Comparison of ENCODE assay signal across 7 mouse cellular contexts in genomic region chr3:95054481-95055260, GRCm38 (mm10). TPM values are rescaled to one million over a fixed set of nuclear protein-coding genes. Genes with fewer than 3 reads are reported as not detected.
A peak's percentile ranks its signal among the peaks of the same experiment; 100 is the strongest.
DNase-seq lines count a peak whose midpoint lies in the region; ATAC-seq and TF ChIP-seq lines count a peak whose summit lies in the region.

No protein-coding gene starts in this region.

- no peak for TF ChIP-seq EP300 in heart, postnatal 0 days (IDR thresholded peaks at IDR 0.05; ENCODE audit: low read depth)

- H3K36me3 ChIP-seq in heart, postnatal 0 days (replicated peaks; ENCODE audit: control insufficient read depth, insufficient read depth, low read length) = peaks cover 18% of the 10 kb centered on the region
- peaks cover 28% of the 10 kb centered on the region for H3K36me3 ChIP-seq in hindbrain, embryonic 13.5 days

- no peak overlapping the region for H3K4me3 ChIP-seq in heart, postnatal 0 days (ENCODE audit: low read depth, low read length)
- H3K4me3 ChIP-seq in hindbrain, embryonic 13.5 days = no peak overlapping the region

- no peaks in the 10 kb centered on the region for H3K9me3 ChIP-seq in heart, postnatal 0 days (replicated peaks; ENCODE audit: control insufficient read depth, low read length)
- no peaks in the 10 kb centered on the region for H3K9me3 ChIP-seq in hindbrain, embryonic 13.5 days

- DNase-seq in kidney, adult 18-20 months = peak; percentile 10
- DNase-seq in kidney, adult 9 months = no peak
- DNase-seq in MN1 (ENCODE audit: low spot score) = peak; percentile 79
- peak; percentile 47 to 58 for DNase-seq in adrenal gland, postnatal 36 days
- DNase-seq in heart, postnatal 0 days (ENCODE audit: low spot score) = peak; percentile 42
- DNase-seq in lung, postnatal 4 days = peak; percentile 39 to 46

- no peak for TF ChIP-seq CTCF in heart, postnatal 0 days (IDR thresholded peaks at IDR 0.05; ENCODE audit: low read depth)

- peak overlapping the region; percentile 81 for H3K27ac ChIP-seq in heart, postnatal 0 days (ENCODE audit: low read depth)
- H3K27ac ChIP-seq in hindbrain, embryonic 13.5 days = no peak overlapping the region

- no peak overlapping the region for H3K9ac ChIP-seq in heart, postnatal 0 days (replicated peaks; ENCODE audit: low read depth, low read length)
- no peak overlapping the region for H3K9ac ChIP-seq in hindbrain, embryonic 13.5 days

- H3K4me1 ChIP-seq in heart, postnatal 0 days (ENCODE audit: control insufficient read depth, insufficient read depth) = peaks cover 19% of the 10 kb centered on the region
- peaks cover 7% of the 10 kb centered on the region for H3K4me1 ChIP-seq in hindbrain, embryonic 13.5 days (replicated peaks)

- no peaks in the 10 kb centered on the region for H3K27me3 ChIP-seq in heart, postnatal 0 days (ENCODE audit: control insufficient read depth, insufficient read depth, low read length)
- no peaks in the 10 kb centered on the region for H3K27me3 ChIP-seq in hindbrain, embryonic 13.5 days

- H3K4me2 ChIP-seq in heart, postnatal 0 days (ENCODE audit: low read depth, low read length) = no peak overlapping the region
- no peak overlapping the region for H3K4me2 ChIP-seq in hindbrain, embryonic 13.5 days

- ATAC-seq in heart, postnatal 0 days (ENCODE audit: insufficient read depth, low read depth) = peak; percentile 76
- no peak for ATAC-seq in hindbrain, embryonic 13.5 days (ENCODE audit: low FRiP score)

- WGBS in heart, postnatal 0 days = 7% methylated on average over 10 of the region's 10 CpGs
- 59% methylated on average over 10 of the region's 10 CpGs for WGBS in hindbrain, embryonic 13.5 days

RNA-seq across cellular contexts. Expression of gene Psmd4, which starts 12.3 kb away (rescaled TPM):
- total RNA-seq in adrenal gland, postnatal 36 days (2021) = 100 to 1,000 TPM; 284 to 331 TPM
- 190 and 210 TPM in 2 replicates for total RNA-seq in heart, postnatal 0 days (2014; rRNA removed; ENCODE audit: low replicate concordance)
- 205 and 208 TPM in 2 replicates for polyA plus RNA-seq in heart, postnatal 0 days (2015; fragmentation: Nextera tagmentation; extraction: Ambion mirVana)
- 269 and 277 TPM in 2 replicates for polyA plus RNA-seq in hindbrain, embryonic 13.5 days (2015; fragmentation: Nextera tagmentation; extraction: Ambion mirVana)

RNA-seq across cellular contexts. Expression of gene Zfp687, which starts 39.4 kb away (rescaled TPM):
- 10 to 100 TPM; 23.1 to 37.7 TPM for total RNA-seq in adrenal gland, postnatal 36 days (2021)
- 15.0 and 28.5 TPM in 2 replicates for total RNA-seq in heart, postnatal 0 days (2014; rRNA removed; ENCODE audit: low replicate concordance)
- polyA plus RNA-seq in heart, postnatal 0 days (2015; fragmentation: Nextera tagmentation; extraction: Ambion mirVana) = 8.1 and 8.3 TPM in 2 replicates
- 21.6 and 22.8 TPM in 2 replicates for polyA plus RNA-seq in hindbrain, embryonic 13.5 days (2015; fragmentation: Nextera tagmentation; extraction: Ambion mirVana)

RNA-seq across cellular contexts. Expression of gene Pip5k1a, which starts 52.1 kb away (rescaled TPM):
- total RNA-seq in adrenal gland, postnatal 36 days (2021) = 10 to 100 TPM; 41.8 to 58.9 TPM
- 36.6 and 50.5 TPM in 2 replicates for total RNA-seq in heart, postnatal 0 days (2014; rRNA removed; ENCODE audit: low replicate concordance)
- polyA plus RNA-seq in heart, postnatal 0 days (2015; fragmentation: Nextera tagmentation; extraction: Ambion mirVana) = 13.8 and 14.5 TPM in 2 replicates
- 15.4 and 16.7 TPM in 2 replicates for polyA plus RNA-seq in hindbrain, embryonic 13.5 days (2015; fragmentation: Nextera tagmentation; extraction: Ambion mirVana)

RNA-seq across cellular contexts. Expression of gene Vps72, which starts 56.2 kb away (rescaled TPM):
- total RNA-seq in adrenal gland, postnatal 36 days (2021) = 10 to 100 TPM; 56.1 to 63.3 TPM
- 54.9 and 69.3 TPM in 2 replicates for total RNA-seq in heart, postnatal 0 days (2014; rRNA removed; ENCODE audit: low replicate concordance)
- 60.8 and 66.9 TPM in 2 replicates for polyA plus RNA-seq in heart, postnatal 0 days (2015; fragmentation: Nextera tagmentation; extraction: Ambion mirVana)
- 219 and 221 TPM in 2 replicates for polyA plus RNA-seq in hindbrain, embryonic 13.5 days (2015; fragmentation: Nextera tagmentation; extraction: Ambion mirVana)
